Mouse (Mus musculus): ENCODE results near the gene 2410015M20Rik. TPM values are rescaled to one million over a fixed set of nuclear protein-coding genes. Genes with fewer than 3 reads are reported as not detected.

Gene 2410015M20Rik
- polyA plus RNA-seq (2014; fragmentation: Nextera tagmentation; extraction: Ambion mirVana), result 198 and 203 TPM in 2 replicates

DNA sequence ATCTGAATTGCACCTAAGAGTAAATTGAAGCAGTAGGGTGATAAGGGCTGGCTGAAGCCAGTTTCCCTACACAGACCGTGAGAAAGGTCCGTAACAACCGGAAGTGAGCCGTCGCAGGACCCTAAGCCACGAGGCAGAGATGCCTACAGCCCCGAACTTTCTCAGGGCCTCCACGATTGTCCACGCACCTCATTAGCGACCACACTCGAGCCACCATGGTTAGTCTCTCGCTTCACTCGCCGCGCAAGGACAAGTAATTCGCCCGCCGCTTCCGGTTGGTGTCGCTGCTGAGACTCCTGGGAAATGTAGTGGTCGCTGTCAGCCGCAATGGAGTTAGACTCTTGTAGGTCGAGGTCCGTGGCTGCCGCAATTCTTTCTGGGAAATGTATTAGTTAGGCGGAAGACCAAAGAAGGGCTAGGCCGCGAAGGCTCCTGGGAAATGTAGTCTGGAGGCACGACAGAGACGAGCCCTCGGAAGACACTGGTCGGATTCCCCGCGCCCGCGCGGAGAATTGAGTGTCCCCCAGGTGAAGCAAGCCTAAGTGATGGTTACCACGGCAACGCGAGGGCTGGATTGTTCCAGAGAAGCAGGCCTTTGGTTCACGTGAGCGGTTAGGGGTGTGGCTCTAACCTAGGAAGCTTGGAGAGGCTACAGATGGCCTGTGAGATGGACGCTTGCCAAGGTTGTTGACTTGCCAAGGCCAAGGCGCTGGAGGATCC, at the start of gene 2410015M20Rik:
TSS of gene 2410015M20Rik (minus strand) at position 320 of the 720 bp plus-strand sequence.
- Histone ChIP-seq H3K9ac (ENCODE audit: low read length) (peak within 1 kb of the TSS; percentile 73), H3K4me2 (ENCODE audit: low read depth, severe bottlenecking) (peak within 1 kb of the TSS; percentile 60), H3K4me1 (ENCODE audit: control insufficient read depth, insufficient read depth, low read length) (peaks cover 9% of the 10 kb centered on the region), H3K27me3 (ENCODE audit: control insufficient read depth, insufficient read depth, low read length) (no peaks in the 10 kb centered on the region), H3K4me3 (ENCODE audit: low read depth, low read length) (peak within 1 kb of the TSS; percentile 65), H3K9me3 (ENCODE audit: control insufficient read depth, low read length) (no peaks in the 10 kb centered on the region), H3K27ac (replicated peaks; ENCODE audit: low read depth, low read length) (no peak within 1 kb of the TSS), H3K36me3 (ENCODE audit: control insufficient read depth, insufficient read depth, low read length) (peaks cover 20% of the 10 kb centered on the region)
- peak; percentile 95 for DNase-seq (ENCODE audit: low spot score)
- ATAC-seq (ENCODE audit: insufficient number of reproducible peaks, low FRiP score, low TSS enrichment, low read depth), result peak; percentile 77
- WGBS, result under 1% methylated on average over 44 of the region's 44 CpGs

DNA sequence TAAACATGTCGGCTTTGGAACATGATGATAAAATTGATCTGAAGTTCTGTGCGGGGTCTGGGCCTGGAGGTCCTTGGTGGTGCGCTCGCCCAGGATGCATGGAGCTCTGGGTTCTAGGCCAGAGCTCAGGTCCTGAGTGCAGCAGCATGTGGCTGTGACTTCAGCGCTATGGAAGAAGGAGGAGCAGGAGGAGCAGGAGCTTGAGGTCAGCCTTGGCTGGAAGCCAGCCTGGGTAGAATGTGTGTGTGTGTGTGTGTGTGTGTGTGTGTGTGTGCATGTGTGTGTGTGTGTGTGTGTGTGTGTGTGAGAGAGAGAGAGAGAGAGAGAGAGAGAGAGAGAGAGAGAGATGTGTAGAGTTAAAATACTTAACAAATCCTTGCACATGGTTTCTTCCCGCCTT, 46.6 kb upstream of the 2410015M20Rik start:
- WGBS, result 89% methylated on average over 6 of the region's 6 CpGs
- no peaks in the 10 kb centered on the region for H3K4me1 ChIP-seq (ENCODE audit: control insufficient read depth, insufficient read depth, low read length)
- H3K4me3 ChIP-seq (ENCODE audit: low read depth, low read length), result no peak overlapping the region
- H3K4me2 ChIP-seq (ENCODE audit: low read depth, severe bottlenecking), result no peak overlapping the region
- H3K27me3 ChIP-seq (ENCODE audit: control insufficient read depth, insufficient read depth, low read length), result no peaks in the 10 kb centered on the region
- no peaks in the 10 kb centered on the region for H3K36me3 ChIP-seq (ENCODE audit: control insufficient read depth, insufficient read depth, low read length)
- no peak overlapping the region for H3K9ac ChIP-seq (ENCODE audit: low read length)
- no peaks in the 10 kb centered on the region for H3K9me3 ChIP-seq (ENCODE audit: control insufficient read depth, low read length)
- DNase-seq (ENCODE audit: low spot score) (no peak), ATAC-seq (ENCODE audit: insufficient number of reproducible peaks, low FRiP score, low TSS enrichment, low read depth) (no peak)
- H3K27ac ChIP-seq (replicated peaks; ENCODE audit: low read depth, low read length), result no peak overlapping the region

DNA sequence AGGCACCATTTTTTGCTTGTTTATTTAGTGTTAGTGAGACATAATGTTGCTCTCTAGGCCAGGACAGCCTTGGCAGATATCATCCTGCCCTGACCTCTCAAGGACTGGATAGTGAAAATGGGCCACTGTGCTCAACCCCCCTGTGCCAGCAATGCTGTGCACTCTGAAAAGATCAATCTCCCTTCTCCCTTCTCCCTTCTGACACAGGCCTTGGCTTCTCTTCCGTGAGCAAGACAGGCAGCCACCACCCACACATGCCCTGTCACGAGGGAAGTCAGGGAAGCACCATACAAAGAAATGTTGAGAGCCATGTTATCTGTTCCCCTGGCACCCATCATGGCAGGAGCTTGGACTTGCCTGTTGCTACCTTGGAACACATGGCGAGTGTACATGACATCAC, 45.7 kb upstream of the 2410015M20Rik start:
- no peak overlapping the region for H3K9ac ChIP-seq (ENCODE audit: low read length)
- H3K27me3 ChIP-seq (ENCODE audit: control insufficient read depth, insufficient read depth, low read length), result no peaks in the 10 kb centered on the region
- no peak overlapping the region for H3K27ac ChIP-seq (replicated peaks; ENCODE audit: low read depth, low read length)
- DNase-seq (ENCODE audit: low spot score) (no peak), ATAC-seq (ENCODE audit: insufficient number of reproducible peaks, low FRiP score, low TSS enrichment, low read depth) (no peak)
- no peaks in the 10 kb centered on the region for H3K9me3 ChIP-seq (ENCODE audit: control insufficient read depth, low read length)
- H3K4me3 ChIP-seq (ENCODE audit: low read depth, low read length), result no peak overlapping the region
- 80% methylated on average over 3 of the region's 3 CpGs for WGBS
- no peak overlapping the region for H3K4me2 ChIP-seq (ENCODE audit: low read depth, severe bottlenecking)
- H3K36me3 ChIP-seq (ENCODE audit: control insufficient read depth, insufficient read depth, low read length), result no peaks in the 10 kb centered on the region
- H3K4me1 ChIP-seq (ENCODE audit: control insufficient read depth, insufficient read depth, low read length), result no peaks in the 10 kb centered on the region

DNA sequence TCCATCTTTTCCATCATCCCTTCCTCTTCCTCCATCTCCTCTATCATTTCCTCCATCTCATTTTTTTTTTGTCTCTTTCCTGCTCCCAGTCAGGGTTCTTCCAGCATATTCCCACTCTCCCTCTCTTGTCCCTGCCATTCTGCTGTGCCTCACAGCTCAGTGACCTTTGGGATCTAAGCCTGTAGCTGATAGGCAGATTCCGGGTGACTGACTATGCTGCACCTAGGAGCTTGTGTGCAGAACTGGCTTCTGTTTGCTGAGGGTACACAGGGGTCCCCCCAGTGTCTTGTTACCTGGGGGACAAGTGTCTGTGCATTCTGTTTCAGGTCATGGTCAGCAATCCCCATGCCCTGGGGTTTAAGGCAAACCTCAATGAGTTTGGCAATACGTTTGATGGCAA, 45.2 kb upstream of the 2410015M20Rik start:
- 78% methylated on average over 2 of the region's 2 CpGs for WGBS
- Histone ChIP-seq H3K9me3 (ENCODE audit: control insufficient read depth, low read length) (no peaks in the 10 kb centered on the region), H3K9ac (ENCODE audit: low read length) (no peak overlapping the region), H3K4me3 (ENCODE audit: low read depth, low read length) (no peak overlapping the region), H3K36me3 (ENCODE audit: control insufficient read depth, insufficient read depth, low read length) (no peaks in the 10 kb centered on the region), H3K4me2 (ENCODE audit: low read depth, severe bottlenecking) (no peak overlapping the region), H3K27ac (replicated peaks; ENCODE audit: low read depth, low read length) (no peak overlapping the region), H3K4me1 (ENCODE audit: control insufficient read depth, insufficient read depth, low read length) (no peaks in the 10 kb centered on the region), H3K27me3 (ENCODE audit: control insufficient read depth, insufficient read depth, low read length) (no peaks in the 10 kb centered on the region)
- DNase-seq (ENCODE audit: low spot score) (no peak), ATAC-seq (ENCODE audit: insufficient number of reproducible peaks, low FRiP score, low TSS enrichment, low read depth) (no peak)

DNA sequence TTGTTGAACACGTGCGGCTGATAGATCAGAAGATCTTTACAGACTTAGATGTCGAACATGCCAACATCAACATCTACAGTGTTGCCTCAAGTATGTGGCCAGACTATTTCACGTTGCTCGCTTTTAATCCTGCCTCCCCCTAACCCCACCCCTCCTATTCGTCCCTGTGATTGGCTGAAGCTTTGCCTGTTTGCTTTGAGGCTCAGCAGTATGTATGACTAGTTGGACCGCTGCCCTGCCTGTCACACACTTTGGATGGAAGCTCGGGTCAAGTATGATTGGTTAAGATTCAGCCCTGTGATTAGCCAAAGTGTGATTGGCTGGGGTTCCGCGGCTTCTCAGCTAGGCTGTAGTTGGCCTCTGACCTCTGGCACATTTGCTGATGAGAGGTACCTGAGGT, 42.2 kb upstream of the 2410015M20Rik start:
- H3K27me3 ChIP-seq (ENCODE audit: control insufficient read depth, insufficient read depth, low read length), result no peaks in the 10 kb centered on the region
- DNase-seq (ENCODE audit: low spot score) (no peak), ATAC-seq (ENCODE audit: insufficient number of reproducible peaks, low FRiP score, low TSS enrichment, low read depth) (no peak)
- H3K9ac ChIP-seq (ENCODE audit: low read length), result no peak overlapping the region
- H3K4me1 ChIP-seq (ENCODE audit: control insufficient read depth, insufficient read depth, low read length), result no peaks in the 10 kb centered on the region
- H3K36me3 ChIP-seq (ENCODE audit: control insufficient read depth, insufficient read depth, low read length), result no peaks in the 10 kb centered on the region
- H3K4me2 ChIP-seq (ENCODE audit: low read depth, severe bottlenecking), result no peak overlapping the region
- H3K27ac ChIP-seq (replicated peaks; ENCODE audit: low read depth, low read length), result no peak overlapping the region
- no peak overlapping the region for H3K4me3 ChIP-seq (ENCODE audit: low read depth, low read length)
- no peaks in the 10 kb centered on the region for H3K9me3 ChIP-seq (ENCODE audit: control insufficient read depth, low read length)
- WGBS, result 31% methylated on average over 10 of the region's 10 CpGs

DNA sequence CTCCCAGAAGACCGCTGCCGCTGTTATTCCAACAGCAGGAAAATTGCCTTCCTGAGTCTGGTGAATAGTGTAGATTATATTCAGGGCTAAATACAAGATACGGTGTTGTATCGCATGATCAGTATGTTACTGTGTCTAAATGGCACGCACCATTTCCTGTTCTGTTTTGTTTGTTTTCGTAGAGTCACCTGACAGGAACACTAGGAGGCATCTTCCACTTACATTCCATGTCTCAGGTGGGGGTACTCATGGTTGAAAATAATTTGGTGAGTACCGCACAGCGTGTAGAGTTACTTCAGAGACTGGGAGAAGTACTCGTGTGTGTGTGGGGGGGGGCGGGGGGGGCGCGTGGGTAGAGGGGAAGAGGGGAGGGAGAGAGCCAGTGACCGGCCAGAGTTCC, 38.0 kb upstream of the 2410015M20Rik start:
- WGBS, result 64% methylated on average over 13 of the region's 13 CpGs
- H3K27me3 ChIP-seq (ENCODE audit: control insufficient read depth, insufficient read depth, low read length), result no peaks in the 10 kb centered on the region
- no peak overlapping the region for H3K9ac ChIP-seq (ENCODE audit: low read length)
- H3K36me3 ChIP-seq (ENCODE audit: control insufficient read depth, insufficient read depth, low read length), result no peaks in the 10 kb centered on the region
- H3K4me2 ChIP-seq (ENCODE audit: low read depth, severe bottlenecking), result no peak overlapping the region
- no peak overlapping the region for H3K4me3 ChIP-seq (ENCODE audit: low read depth, low read length)
- H3K4me1 ChIP-seq (ENCODE audit: control insufficient read depth, insufficient read depth, low read length), result no peaks in the 10 kb centered on the region
- DNase-seq (ENCODE audit: low spot score) (no peak), ATAC-seq (ENCODE audit: insufficient number of reproducible peaks, low FRiP score, low TSS enrichment, low read depth) (no peak)
- no peak overlapping the region for H3K27ac ChIP-seq (replicated peaks; ENCODE audit: low read depth, low read length)
- H3K9me3 ChIP-seq (ENCODE audit: control insufficient read depth, low read length), result no peaks in the 10 kb centered on the region

DNA sequence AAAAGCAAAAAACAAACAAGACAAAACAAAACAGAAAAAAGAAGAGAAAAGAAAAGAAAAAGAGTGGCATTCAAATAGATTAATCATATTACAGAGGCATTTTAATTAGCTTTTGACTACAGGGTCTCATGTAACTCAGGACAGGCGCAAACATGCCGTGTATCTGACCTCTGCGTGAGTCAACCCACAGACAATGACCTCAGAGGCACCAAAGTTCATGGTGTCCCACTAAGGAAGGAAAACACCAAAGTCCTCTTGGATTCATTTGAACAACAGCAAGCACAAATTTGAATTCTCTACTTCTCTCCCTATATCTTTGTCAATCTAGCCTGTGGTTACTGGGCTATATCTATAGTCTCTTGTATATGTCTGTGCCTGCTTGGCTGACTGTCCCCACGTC, 33.7 kb upstream of the 2410015M20Rik start:
- H3K27ac ChIP-seq (replicated peaks; ENCODE audit: low read depth, low read length), result no peak overlapping the region
- 84% methylated on average over 4 of the region's 4 CpGs for WGBS
- H3K36me3 ChIP-seq (ENCODE audit: control insufficient read depth, insufficient read depth, low read length), result no peaks in the 10 kb centered on the region
- no peak overlapping the region for H3K4me2 ChIP-seq (ENCODE audit: low read depth, severe bottlenecking)
- ATAC-seq (ENCODE audit: insufficient number of reproducible peaks, low FRiP score, low TSS enrichment, low read depth), result no peak
- H3K9me3 ChIP-seq (ENCODE audit: control insufficient read depth, low read length), result no peaks in the 10 kb centered on the region
- no peak overlapping the region for H3K4me3 ChIP-seq (ENCODE audit: low read depth, low read length)
- no peak for DNase-seq (ENCODE audit: low spot score)
- H3K9ac ChIP-seq (ENCODE audit: low read length), result no peak overlapping the region
- no peaks in the 10 kb centered on the region for H3K4me1 ChIP-seq (ENCODE audit: control insufficient read depth, insufficient read depth, low read length)
- no peaks in the 10 kb centered on the region for H3K27me3 ChIP-seq (ENCODE audit: control insufficient read depth, insufficient read depth, low read length)

DNA sequence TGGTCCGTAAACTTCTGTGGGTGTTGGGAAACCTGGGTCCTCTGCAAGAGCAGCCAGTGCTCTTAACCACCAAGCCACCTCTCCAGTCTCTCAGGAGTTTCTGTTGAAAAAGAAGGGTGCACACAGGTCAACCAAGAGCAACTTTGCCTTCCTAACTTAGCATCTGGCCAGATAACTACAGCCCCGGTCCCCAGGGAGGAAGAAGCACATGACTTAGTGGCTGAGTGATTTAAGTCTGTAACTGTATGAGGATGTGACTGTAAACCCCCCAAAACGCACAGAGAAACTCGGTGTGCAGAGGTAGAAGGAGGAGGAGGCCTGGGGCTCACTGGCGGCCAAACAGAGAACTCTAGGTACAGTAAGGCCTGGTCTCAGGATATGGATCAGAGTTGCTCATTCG, 24.5 kb upstream of the 2410015M20Rik start:
- Histone ChIP-seq H3K9me3 (ENCODE audit: control insufficient read depth, low read length) (no peaks in the 10 kb centered on the region), H3K27me3 (ENCODE audit: control insufficient read depth, insufficient read depth, low read length) (no peaks in the 10 kb centered on the region), H3K4me2 (ENCODE audit: low read depth, severe bottlenecking) (no peak overlapping the region), H3K36me3 (ENCODE audit: control insufficient read depth, insufficient read depth, low read length) (no peaks in the 10 kb centered on the region), H3K27ac (replicated peaks; ENCODE audit: low read depth, low read length) (no peak overlapping the region), H3K9ac (ENCODE audit: low read length) (no peak overlapping the region), H3K4me3 (ENCODE audit: low read depth, low read length) (no peak overlapping the region), H3K4me1 (ENCODE audit: control insufficient read depth, insufficient read depth, low read length) (no peaks in the 10 kb centered on the region)
- ATAC-seq (ENCODE audit: insufficient number of reproducible peaks, low FRiP score, low TSS enrichment, low read depth) (no peak), DNase-seq (ENCODE audit: low spot score) (no peak)
- 88% methylated on average over 6 of the region's 6 CpGs for WGBS

DNA sequence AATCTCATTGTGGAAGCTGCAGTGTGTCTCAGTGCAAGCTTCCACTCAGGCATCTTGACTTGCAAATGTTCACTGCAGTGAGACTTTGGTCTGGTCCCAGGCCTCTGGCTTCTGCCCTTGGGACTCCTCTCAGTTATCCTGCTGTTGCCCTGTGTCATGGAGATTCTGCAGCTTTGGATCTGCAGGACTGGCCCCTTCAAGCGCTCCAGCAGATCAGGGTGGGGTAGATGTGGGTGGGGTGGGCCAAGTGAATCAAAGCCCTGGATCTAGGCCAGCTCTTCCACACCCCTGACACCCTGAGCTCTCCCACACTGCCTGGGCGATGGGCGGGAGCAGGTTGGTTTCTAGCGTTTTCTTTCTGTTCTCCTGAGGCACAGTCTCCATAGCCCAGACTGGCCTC, 22.2 kb upstream of the 2410015M20Rik start:
- Histone ChIP-seq H3K9ac (ENCODE audit: low read length) (no peak overlapping the region), H3K4me1 (ENCODE audit: control insufficient read depth, insufficient read depth, low read length) (peaks cover 7% of the 10 kb centered on the region), H3K27ac (replicated peaks; ENCODE audit: low read depth, low read length) (no peak overlapping the region), H3K4me2 (ENCODE audit: low read depth, severe bottlenecking) (no peak overlapping the region), H3K36me3 (ENCODE audit: control insufficient read depth, insufficient read depth, low read length) (no peaks in the 10 kb centered on the region), H3K27me3 (ENCODE audit: control insufficient read depth, insufficient read depth, low read length) (no peaks in the 10 kb centered on the region), H3K4me3 (ENCODE audit: low read depth, low read length) (no peak overlapping the region), H3K9me3 (ENCODE audit: control insufficient read depth, low read length) (no peaks in the 10 kb centered on the region)
- DNase-seq (ENCODE audit: low spot score) (no peak), ATAC-seq (ENCODE audit: insufficient number of reproducible peaks, low FRiP score, low TSS enrichment, low read depth) (no peak)
- 58% methylated on average over 4 of the region's 4 CpGs for WGBS
